Mouse (Mus musculus): ENCODE results near the gene Slit1. TPM values are rescaled to one million over a fixed set of nuclear protein-coding genes. Genes with fewer than 3 reads are reported as not detected.

The Slit1 gene
- polyA plus RNA-seq, 1 experiment from 2014 or later: 3.2 TPM

DNA sequence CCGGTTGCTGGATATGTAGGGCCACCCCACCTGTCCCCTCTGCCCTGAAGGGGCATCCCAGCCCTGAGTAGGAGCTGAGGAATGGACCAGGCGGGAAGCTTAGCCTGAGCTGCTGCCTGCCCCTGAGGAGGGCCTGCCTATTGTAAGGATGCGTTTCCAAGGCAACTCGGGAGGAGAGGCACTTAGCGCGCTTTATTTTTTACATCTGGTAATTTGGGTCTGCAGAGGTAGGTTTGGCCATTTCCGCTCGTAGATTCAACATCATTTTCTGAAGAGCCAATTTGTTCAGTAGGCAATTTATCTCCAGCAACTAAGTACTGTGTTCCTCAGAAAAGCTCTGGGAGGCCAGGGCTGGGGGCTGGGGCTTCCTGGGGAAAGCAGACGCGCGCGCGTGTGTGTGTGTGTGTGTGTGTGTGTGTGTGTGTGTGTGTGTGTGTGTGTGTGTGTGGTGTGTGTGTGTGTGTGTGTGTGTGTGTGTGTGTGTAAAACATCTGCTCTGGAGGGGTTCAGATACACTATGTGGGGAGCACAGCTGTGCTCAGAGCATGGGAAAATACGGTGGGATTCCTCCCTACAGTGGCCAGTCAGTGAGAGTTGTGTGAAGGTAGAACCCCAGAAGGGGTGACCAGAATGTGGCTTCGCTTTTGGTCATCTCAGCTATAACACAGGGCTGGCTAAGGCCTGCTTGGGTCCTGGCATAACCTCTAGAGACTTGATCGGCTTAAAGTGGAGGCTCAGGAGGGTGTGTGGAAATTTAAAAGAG lies 130.0 kb downstream of the Slit1 start:
- Histone ChIP-seq H3K27me3 (ENCODE audit: insufficient read depth, low read length) (no peaks in the 10 kb centered on the region), H3K27ac (no peak overlapping the region), H3K4me3 (replicated peaks; ENCODE audit: low read depth, low read length) (no peak overlapping the region), H3K4me1 (replicated peaks; ENCODE audit: insufficient read depth, low read length) (no peaks in the 10 kb centered on the region), H3K9ac (ENCODE audit: low read depth, low read length) (no peak overlapping the region), H3K36me3 (ENCODE audit: insufficient read depth, low read length) (no peaks in the 10 kb centered on the region), H3K9me3 (replicated peaks; ENCODE audit: low read length) (no peaks in the 10 kb centered on the region), H3K4me2 (ENCODE audit: low read length) (no peak overlapping the region)
- ATAC-seq (replicated peaks; ENCODE audit: low FRiP score, low read depth) (no peak), DNase-seq (ENCODE audit: low spot score) (no peak)
- 45% methylated on average over 16 of the region's 16 CpGs for WGBS
- no peak for TF ChIP-seq CTCF (IDR thresholded peaks at IDR 0.05; ENCODE audit: low read depth)

DNA sequence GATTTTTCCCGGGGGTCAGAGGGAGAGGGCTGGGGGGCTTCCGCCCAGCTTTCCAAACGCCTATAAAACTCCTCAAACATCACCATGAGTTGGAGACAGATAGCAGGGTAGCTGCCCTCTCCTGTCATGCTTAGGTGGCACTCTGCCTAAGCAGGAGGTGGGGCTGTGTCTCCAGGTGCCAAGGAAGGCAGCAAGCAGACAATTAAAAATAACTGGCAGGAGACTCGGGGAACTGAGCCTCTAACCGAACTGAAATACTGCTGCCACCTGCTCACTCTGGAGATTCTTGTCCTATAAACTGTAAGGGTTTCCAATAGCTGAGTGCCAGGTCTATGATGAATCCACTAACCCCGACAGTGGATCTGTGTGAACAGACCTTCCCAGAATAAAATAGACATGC lies 131.8 kb downstream of the Slit1 start:
- Histone ChIP-seq H3K9me3 (replicated peaks; ENCODE audit: low read length) (no peaks in the 10 kb centered on the region), H3K27me3 (ENCODE audit: insufficient read depth, low read length) (no peaks in the 10 kb centered on the region), H3K4me2 (ENCODE audit: low read length) (no peak overlapping the region), H3K27ac (no peak overlapping the region), H3K4me3 (replicated peaks; ENCODE audit: low read depth, low read length) (no peak overlapping the region), H3K4me1 (replicated peaks; ENCODE audit: insufficient read depth, low read length) (no peaks in the 10 kb centered on the region), H3K36me3 (ENCODE audit: insufficient read depth, low read length) (no peaks in the 10 kb centered on the region), H3K9ac (ENCODE audit: low read depth, low read length) (no peak overlapping the region)
- ATAC-seq (replicated peaks; ENCODE audit: low FRiP score, low read depth): no peak
- TF ChIP-seq CTCF (IDR thresholded peaks at IDR 0.05; ENCODE audit: low read depth): no peak
- 64% methylated on average over 6 of the region's 6 CpGs for whole genome bisulfite sequencing
- DNase-seq (ENCODE audit: low spot score): no peak

DNA sequence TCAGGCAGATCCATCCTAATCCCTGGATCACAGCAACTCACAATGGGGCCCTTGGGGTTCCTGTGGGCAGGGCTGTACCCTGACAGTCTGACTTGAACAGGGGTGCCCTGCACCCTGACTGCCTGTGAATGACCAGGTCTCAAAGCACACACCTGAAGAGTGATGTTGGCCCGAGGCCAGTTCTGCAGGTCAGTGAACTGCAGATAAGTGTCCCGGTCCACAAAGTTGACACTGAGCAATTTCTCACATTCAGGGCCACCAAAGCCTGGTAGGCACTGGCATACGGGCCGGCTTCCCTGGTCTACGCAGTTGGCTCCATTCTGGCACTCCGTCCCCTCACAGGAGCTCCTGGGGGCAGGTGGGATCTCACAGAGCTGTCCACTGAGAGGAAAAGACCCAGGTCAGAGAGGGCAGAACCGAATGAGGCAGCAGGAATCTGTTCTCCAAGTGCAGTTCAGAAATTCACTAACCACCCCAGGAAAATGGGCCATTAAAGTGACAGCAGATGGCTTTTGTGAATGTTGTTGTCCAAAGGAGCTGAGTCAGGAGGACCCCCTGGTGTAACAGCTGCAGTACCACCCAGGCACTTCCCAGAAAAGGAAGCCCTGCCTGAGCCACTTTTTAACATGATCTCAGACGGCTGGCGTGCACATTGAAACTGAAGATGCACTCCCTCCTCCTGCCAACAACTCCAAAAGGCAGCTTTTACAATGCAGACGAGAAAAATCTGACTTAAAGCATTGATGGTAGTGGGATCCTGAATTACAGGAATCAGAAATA lies 137.1 kb downstream of the Slit1 start:
- no peak for TF ChIP-seq CTCF (IDR thresholded peaks at IDR 0.05; ENCODE audit: low read depth)
- Histone ChIP-seq H3K4me2 (ENCODE audit: low read length) (no peak overlapping the region), H3K4me1 (replicated peaks; ENCODE audit: insufficient read depth, low read length) (no peaks in the 10 kb centered on the region), H3K4me3 (replicated peaks; ENCODE audit: low read depth, low read length) (no peak overlapping the region), H3K27ac (no peak overlapping the region), H3K9ac (ENCODE audit: low read depth, low read length) (no peak overlapping the region), H3K36me3 (ENCODE audit: insufficient read depth, low read length) (no peaks in the 10 kb centered on the region), H3K27me3 (ENCODE audit: insufficient read depth, low read length) (no peaks in the 10 kb centered on the region), H3K9me3 (replicated peaks; ENCODE audit: low read length) (no peaks in the 10 kb centered on the region)
- 67% methylated on average over 10 of the region's 10 CpGs for WGBS
- DNase-seq (ENCODE audit: low spot score) (no peak), ATAC-seq (replicated peaks; ENCODE audit: low FRiP score, low read depth) (no peak)

DNA sequence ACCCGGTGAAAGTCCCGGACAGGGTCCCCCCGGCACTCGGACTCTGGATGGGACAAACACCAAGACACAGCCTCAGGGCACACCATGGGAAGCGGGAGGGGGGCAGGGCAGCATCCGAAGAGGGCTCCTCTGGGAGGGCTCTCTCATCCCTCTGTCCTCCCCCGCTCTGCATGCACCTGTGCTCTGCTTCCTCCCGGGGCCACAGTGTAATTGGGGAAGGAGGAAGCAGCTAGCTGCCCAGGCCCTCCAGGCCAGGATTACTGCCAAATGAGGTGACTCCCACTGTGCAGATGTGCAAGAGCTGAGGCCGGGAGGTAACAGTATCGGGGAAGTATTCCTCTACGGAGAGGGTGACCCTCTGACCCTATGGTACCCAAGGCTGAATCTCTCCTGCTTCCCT lies 142.8 kb downstream of the Slit1 start:
- Histone ChIP-seq H3K9ac (ENCODE audit: low read depth, low read length) (no peak overlapping the region), H3K4me3 (replicated peaks; ENCODE audit: low read depth, low read length) (no peak overlapping the region), H3K4me2 (ENCODE audit: low read length) (no peak overlapping the region), H3K27me3 (ENCODE audit: insufficient read depth, low read length) (no peaks in the 10 kb centered on the region), H3K36me3 (ENCODE audit: insufficient read depth, low read length) (no peaks in the 10 kb centered on the region), H3K4me1 (replicated peaks; ENCODE audit: insufficient read depth, low read length) (no peaks in the 10 kb centered on the region), H3K9me3 (replicated peaks; ENCODE audit: low read length) (no peaks in the 10 kb centered on the region), H3K27ac (no peak overlapping the region)
- TF ChIP-seq CTCF (IDR thresholded peaks at IDR 0.05; ENCODE audit: low read depth): no peak
- WGBS: 46% methylated on average over 11 of the region's 11 CpGs
- ATAC-seq (replicated peaks; ENCODE audit: low FRiP score, low read depth) (no peak), DNase-seq (ENCODE audit: low spot score) (no peak)

DNA sequence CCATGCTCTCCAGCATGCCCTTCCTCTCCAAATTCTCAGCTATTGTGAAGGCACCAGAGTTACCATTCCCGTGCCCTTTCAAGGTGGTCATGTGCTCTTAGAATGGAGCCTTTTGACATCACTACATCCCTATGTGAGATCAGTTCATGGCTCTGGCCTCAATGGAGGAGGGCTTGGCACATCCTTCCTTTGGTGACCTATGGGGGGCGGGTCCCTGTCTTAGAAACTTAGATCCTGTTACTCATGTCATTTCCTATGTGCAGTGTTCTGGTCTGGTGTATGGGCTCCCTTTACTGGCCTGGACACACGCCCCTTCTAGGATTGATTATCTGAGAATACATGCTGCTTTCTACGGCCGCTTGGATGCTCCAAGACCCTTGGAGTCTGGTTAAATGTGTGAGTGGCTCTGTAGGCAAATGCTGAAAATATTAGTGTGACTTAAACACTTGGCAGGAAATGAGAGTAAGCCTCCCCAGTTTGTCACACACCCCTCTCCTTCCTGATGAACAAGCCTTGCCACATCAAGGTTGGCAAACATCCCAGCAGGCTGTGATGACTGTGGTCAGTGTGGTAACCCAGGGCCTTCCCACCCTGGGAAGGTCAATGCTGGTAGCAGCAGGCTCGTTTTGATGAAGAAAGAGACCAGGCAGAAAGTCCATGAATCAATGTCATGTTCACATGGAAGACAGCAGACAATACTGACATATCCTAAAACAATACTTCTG lies 146.1 kb downstream of the Slit1 start:
- 76% methylated on average over 6 of the region's 6 CpGs for WGBS
- no peaks in the 10 kb centered on the region for H3K27me3 ChIP-seq (ENCODE audit: insufficient read depth, low read length)
- no peak overlapping the region for H3K27ac ChIP-seq
- no peak for TF ChIP-seq CTCF (IDR thresholded peaks at IDR 0.05; ENCODE audit: low read depth)
- no peak overlapping the region for H3K4me2 ChIP-seq (ENCODE audit: low read length)
- ATAC-seq (replicated peaks; ENCODE audit: low FRiP score, low read depth) (no peak), DNase-seq (ENCODE audit: low spot score) (no peak)
- H3K4me3 ChIP-seq (replicated peaks; ENCODE audit: low read depth, low read length): no peak overlapping the region
- H3K4me1 ChIP-seq (replicated peaks; ENCODE audit: insufficient read depth, low read length): no peaks in the 10 kb centered on the region
- H3K36me3 ChIP-seq (ENCODE audit: insufficient read depth, low read length): no peaks in the 10 kb centered on the region
- no peaks in the 10 kb centered on the region for H3K9me3 ChIP-seq (replicated peaks; ENCODE audit: low read length)
- no peak overlapping the region for H3K9ac ChIP-seq (ENCODE audit: low read depth, low read length)

DNA sequence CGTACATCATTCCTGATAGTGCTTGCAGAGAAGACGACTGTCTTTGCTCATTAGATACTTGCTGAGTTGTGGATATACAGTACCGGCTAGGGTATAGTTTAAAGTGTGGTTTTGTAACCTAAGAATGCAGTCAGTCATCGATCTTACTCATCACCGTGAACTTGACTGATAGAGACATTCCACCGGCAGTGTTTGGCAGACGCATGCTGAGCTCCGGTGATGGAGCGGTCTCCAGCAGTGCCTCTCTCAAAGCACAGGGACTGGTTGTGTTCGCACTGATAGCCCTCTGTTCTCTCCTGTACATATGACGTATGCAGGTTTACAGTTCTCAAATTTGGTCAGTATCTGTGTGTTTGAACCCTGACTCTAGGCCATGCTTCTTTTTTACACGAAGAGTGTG lies 151.7 kb downstream of the Slit1 start:
- no peak for DNase-seq (ENCODE audit: low spot score)
- Histone ChIP-seq H3K9me3 (replicated peaks; ENCODE audit: low read length) (no peaks in the 10 kb centered on the region), H3K4me1 (replicated peaks; ENCODE audit: insufficient read depth, low read length) (no peaks in the 10 kb centered on the region), H3K4me3 (replicated peaks; ENCODE audit: low read depth, low read length) (no peak overlapping the region), H3K36me3 (ENCODE audit: insufficient read depth, low read length) (no peaks in the 10 kb centered on the region), H3K9ac (ENCODE audit: low read depth, low read length) (no peak overlapping the region), H3K4me2 (ENCODE audit: low read length) (no peak overlapping the region), H3K27ac (no peak overlapping the region), H3K27me3 (ENCODE audit: insufficient read depth, low read length) (no peaks in the 10 kb centered on the region)
- TF ChIP-seq CTCF (IDR thresholded peaks at IDR 0.05; ENCODE audit: low read depth): no peak
- ATAC-seq (replicated peaks; ENCODE audit: low FRiP score, low read depth): no peak
- 67% methylated on average over 12 of the region's 12 CpGs for WGBS
